In genomic region chr1:192755246-192755645, GRCm38 (mm10) we compare ENCODE assay signal across 14 mouse cellular contexts. TPM values are rescaled to one million over a fixed set of nuclear protein-coding genes. Genes with fewer than 3 reads are reported as not detected.
DNase-seq lines count a peak whose midpoint lies in the region; ATAC-seq and TF ChIP-seq lines count a peak whose summit lies in the region.
"Had no signal": no experiment of that assay in that cellular context is flagged by ENCODE, and none has a peak within 500 bp of the region (broad histone marks: within the 10 kb centered on the region; RNA-seq: fewer than 3 reads in every experiment).

No protein-coding gene starts in this region.

- peak overlapping the region; percentile 17; the same call in 1 of the 2 replicates for H3K4me2 ChIP-seq in kidney, embryonic 14.5 days (replicated peaks; ENCODE audit: low read depth, low read length)
- H3K4me2 ChIP-seq in midbrain, embryonic 13.5 days (replicated peaks) = peak overlapping the region; percentile 26
- no peak overlapping the region for H3K4me2 ChIP-seq in lung, postnatal 0 days (replicated peaks; ENCODE audit: low read depth, low read length)
- H3K4me2 ChIP-seq: embryonic facial prominence, embryonic 13.5 days; heart, embryonic 13.5 days; intestine, embryonic 15.5 days; limb, embryonic 13.5 days had no signal

- H3K4me3 ChIP-seq in kidney, embryonic 14.5 days (ENCODE audit: low read length) = no peak overlapping the region
- peak overlapping the region; percentile 20; the same call in 1 of the 2 replicates for H3K4me3 ChIP-seq in hindbrain, embryonic 10.5 days
- H3K4me3 ChIP-seq in midbrain, embryonic 13.5 days (replicated peaks) = no peak overlapping the region
- H3K4me3 ChIP-seq in lung, postnatal 0 days (ENCODE audit: low read depth, low read length) = no peak overlapping the region
- H3K4me3 ChIP-seq: embryonic facial prominence, embryonic 13.5 days; heart, embryonic 13.5 days; intestine, embryonic 15.5 days; limb, embryonic 13.5 days had no signal

- H3K9ac ChIP-seq in kidney, embryonic 14.5 days (ENCODE audit: low read depth, low read length) = no peak overlapping the region
- no peak overlapping the region; the same call in 1 of the 2 replicates for H3K9ac ChIP-seq in midbrain, embryonic 13.5 days (replicated peaks)
- no peak overlapping the region for H3K9ac ChIP-seq in lung, postnatal 0 days (replicated peaks; ENCODE audit: low read depth)
- H3K9ac ChIP-seq: embryonic facial prominence, embryonic 13.5 days; heart, embryonic 13.5 days; intestine, embryonic 15.5 days; limb, embryonic 13.5 days had no signal

- TF ChIP-seq EP300 in lung, postnatal 0 days (IDR thresholded peaks at IDR 0.05) = no peak

- H3K9me3 ChIP-seq in kidney, embryonic 14.5 days (ENCODE audit: control insufficient read depth, low read length) = no peaks in the 10 kb centered on the region
- no peaks in the 10 kb centered on the region for H3K9me3 ChIP-seq in hindbrain, embryonic 10.5 days
- no peaks in the 10 kb centered on the region for H3K9me3 ChIP-seq in midbrain, embryonic 13.5 days
- H3K9me3 ChIP-seq in lung, postnatal 0 days (ENCODE audit: low read length) = no peaks in the 10 kb centered on the region
- H3K9me3 ChIP-seq: embryonic facial prominence, embryonic 13.5 days; heart, embryonic 13.5 days; intestine, embryonic 15.5 days; limb, embryonic 13.5 days had no signal

- peaks cover 15% of the 10 kb centered on the region for H3K4me1 ChIP-seq in kidney, embryonic 14.5 days (ENCODE audit: control insufficient read depth, insufficient read depth, low read length)
- peaks cover 37% of the 10 kb centered on the region for H3K4me1 ChIP-seq in hindbrain, embryonic 10.5 days (replicated peaks)
- peaks cover 22% of the 10 kb centered on the region for H3K4me1 ChIP-seq in midbrain, embryonic 13.5 days (replicated peaks)
- H3K4me1 ChIP-seq in lung, postnatal 0 days (ENCODE audit: insufficient read depth, low read depth, low read length) = no peaks in the 10 kb centered on the region

- ATAC-seq in kidney, embryonic 14.5 days (ENCODE audit: low FRiP score, low TSS enrichment) = peak; percentile 12; the same call in 1 of the 2 replicates
- peak; percentile 54 for ATAC-seq in midbrain, embryonic 13.5 days
- ATAC-seq in lung, postnatal 0 days = no peak

- intact Hi-C loops in heart, postnatal 14 days (cut with DNase I) = no loop called here

- no peak for TF ChIP-seq CTCF in lung, postnatal 0 days (IDR thresholded peaks at IDR 0.05)

- WGBS in kidney, embryonic 14.5 days = 58% methylated on average over 13 of the region's 13 CpGs
- 44% methylated on average over 13 of the region's 13 CpGs for WGBS in hindbrain, embryonic 10.5 days
- WGBS in midbrain, embryonic 13.5 days = 20% methylated on average over 13 of the region's 13 CpGs
- 85% methylated on average over 13 of the region's 13 CpGs for WGBS in lung, postnatal 0 days

- no peaks in the 10 kb centered on the region for H3K27me3 ChIP-seq in kidney, embryonic 14.5 days (ENCODE audit: control insufficient read depth, insufficient read depth, low read length)
- H3K27me3 ChIP-seq in hindbrain, embryonic 10.5 days (ENCODE audit: insufficient read depth, poor library complexity, severe bottlenecking) = no peaks in the 10 kb centered on the region
- no peaks in the 10 kb centered on the region for H3K27me3 ChIP-seq in midbrain, embryonic 13.5 days
- no peaks in the 10 kb centered on the region for H3K27me3 ChIP-seq in lung, postnatal 0 days (replicated peaks; ENCODE audit: insufficient read depth, low read length)
- H3K27me3 ChIP-seq: embryonic facial prominence, embryonic 13.5 days; heart, embryonic 13.5 days; intestine, embryonic 15.5 days; limb, embryonic 13.5 days had no signal

- H3K27ac ChIP-seq in kidney, embryonic 14.5 days (ENCODE audit: low read depth, low read length) = peak overlapping the region; percentile 39
- peak overlapping the region; percentile 84 for H3K27ac ChIP-seq in hindbrain, embryonic 10.5 days
- peak overlapping the region; percentile 46 for H3K27ac ChIP-seq in midbrain, embryonic 13.5 days
- no peak overlapping the region for H3K27ac ChIP-seq in lung, postnatal 0 days (ENCODE audit: low read length)
- H3K27ac ChIP-seq: embryonic facial prominence, embryonic 13.5 days; heart, embryonic 13.5 days; intestine, embryonic 15.5 days; limb, embryonic 13.5 days had no signal

- no peak for DNase-seq in kidney, adult 18-20 months
- peak; percentile 22 for DNase-seq in hindbrain, embryonic 10.5 days (ENCODE audit: low spot score)
- DNase-seq in retina, embryonic 14.5 days (ENCODE audit: low spot score) = peak; percentile 60
- DNase-seq in lung, postnatal 0 days (ENCODE audit: low spot score) = no peak
- no peak for DNase-seq in lung, postnatal 4 days
- DNase-seq in heart, postnatal 14 days = no peak
- DNase-seq: cerebellum, adult 18-20 months; lung, adult 2 months had no signal

- H3K36me3 ChIP-seq in kidney, embryonic 14.5 days (ENCODE audit: control insufficient read depth, insufficient read depth, low read length) = no peaks in the 10 kb centered on the region
- no peaks in the 10 kb centered on the region for H3K36me3 ChIP-seq in hindbrain, embryonic 10.5 days
- no peaks in the 10 kb centered on the region for H3K36me3 ChIP-seq in midbrain, embryonic 13.5 days
- no peaks in the 10 kb centered on the region for H3K36me3 ChIP-seq in lung, postnatal 0 days (ENCODE audit: insufficient read depth, low read length)
- H3K36me3 ChIP-seq: intestine, embryonic 15.5 days; limb, embryonic 13.5 days had no signal

RNA-seq across cellular contexts. Expression of gene Hhat, which starts 15.8 kb away (rescaled TPM):
- polyA plus RNA-seq in kidney, embryonic 14.5 days (2014; fragmentation: Nextera tagmentation; extraction: Ambion mirVana) = 11.4 and 16.5 TPM in 2 replicates
- polyA plus RNA-seq in hindbrain, embryonic 10.5 days (2016; fragmentation: Nextera tagmentation; extraction: Ambion mirVana) = 8.1 and 8.9 TPM in 2 replicates
- 5.5 and 5.9 TPM in 2 replicates for polyA plus RNA-seq in midbrain, embryonic 13.5 days (2015; fragmentation: Nextera tagmentation; extraction: Ambion mirVana)
- polyA plus RNA-seq in lung, postnatal 0 days (2015; fragmentation: Nextera tagmentation; extraction: Ambion mirVana) = 2.4 and 3.5 TPM in 2 replicates
- 1 to 10 TPM; 3.3 to 3.7 TPM for total RNA-seq in heart, postnatal 14 days (2021)

Comparison
In these comparisons a context has a peak if more than half of its experiments do, and no peak if none do; other contexts are left out.
1. DNase-seq: peak in hindbrain, embryonic 10.5 days (single experiment) and retina, embryonic 14.5 days (single experiment); none in kidney, adult 18-20 months (single experiment), lung, postnatal 0 days (single experiment), lung, postnatal 4 days (0 of 2) and heart, postnatal 14 days (0 of 2).